Mouse (Mus musculus) lung, adult 2 months (tissue): Measurements from ENCODE around the gene Zfp384. TPM values are rescaled to one million over a fixed set of nuclear protein-coding genes. Genes with fewer than 3 reads are reported as not detected.
A peak's percentile ranks its signal among the peaks of the same experiment; 100 is the strongest.

Experiments
- DNase-seq: peaks from one replicate; pipeline ENCODE4 v3.0.0; 2022
- H3K4me1 ChIP-seq: fragments of 200-500 bp; 2 replicates; pipeline ENCODE4 v1.6.1; 2011; ENCODE audit warnings: low read length; ENCODE audit not compliant: control insufficient read depth, insufficient read depth
- H3K4me3 ChIP-seq: fragments of 200-500 bp; replicated peaks from 2 replicates; pipeline ENCODE3; 2011; ENCODE audit warnings: low read depth, mild to moderate bottlenecking, control low read depth, low read length; ENCODE audit errors: extremely low read depth
- CTCF ChIP-seq: fragments of 200-500 bp; IDR thresholded peaks from 2 replicates; pipeline ENCODE4 v1.5.1; 2011; ENCODE audit warnings: mild to moderate bottlenecking, low read length, control low read depth; ENCODE audit not compliant: insufficient read depth
- POLR2A ChIP-seq: fragments of 200-500 bp; IDR thresholded peaks from 2 replicates; pipeline ENCODE4 v1.6.1; 2011; ENCODE audit warnings: low read depth, mild to moderate bottlenecking, control low read depth, low read length, borderline replicate concordance; ENCODE audit errors: extremely low read depth
- WGBS: fragments of 180-500 bp; shearing (Covaris S2); methylation state at CpG from one replicate; pipeline ENCODE4 v1.1.7; 2018; 5-methylcytosine and 5-hydroxymethylcytosine counted together
- polyA plus RNA-seq: library from polyadenylated mRNA; depleted of rRNA; stranded (reverse); fragments of >200 nt; gene quantifications from 2 replicates; pipeline ENCODE4 v1.2.3, GENCODE M21; 2012; rRNA removed

Zfp384 gene
- 44.8 and 48.4 TPM in 2 replicates for polyA plus RNA-seq

DNA sequence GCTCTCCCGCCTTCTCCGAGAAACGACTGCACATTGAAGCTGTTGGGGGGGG lies at the start of gene Zfp384:
Zfp384 (plus strand) TSS at position 17 of the 52 bp plus-strand sequence.
- H3K4me1 ChIP-seq, result no peaks in the 10 kb centered on the region; the same call in 1 of the 2 replicates
- TF ChIP-seq POLR2A (no peak), CTCF (no peak)
- 0% methylated on average over 2 of the region's 3 CpGs for WGBS
- no peak for DNase-seq
- H3K4me3 ChIP-seq, result peak within 1 kb of the TSS; percentile 88

DNA sequence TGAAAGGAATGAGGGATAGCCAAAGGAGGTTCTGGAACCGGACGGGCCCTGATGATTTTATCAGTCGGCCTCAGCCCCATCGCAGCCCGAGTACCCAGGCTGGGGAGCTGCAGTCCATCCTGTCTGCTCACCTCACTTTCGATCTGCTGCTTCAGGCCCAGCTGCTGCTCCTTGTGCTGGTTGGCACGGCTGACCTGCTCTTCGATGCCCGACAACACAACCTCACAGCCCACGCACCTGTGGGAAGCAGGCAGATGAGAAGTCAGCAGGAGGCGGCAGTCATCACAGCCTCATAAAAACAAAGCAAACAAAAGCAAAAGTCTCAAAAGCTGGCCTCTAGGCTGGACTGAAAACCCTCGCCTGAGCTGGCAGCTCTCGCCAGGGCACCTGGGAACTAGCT lies 49.0 kb upstream of the Zfp384 start:
- TF ChIP-seq POLR2A (no peak), CTCF (no peak)
- WGBS, result 93% methylated on average over 13 of the region's 13 CpGs
- Histone ChIP-seq H3K4me3 (no peak overlapping the region), H3K4me1 (peaks cover 4% of the 10 kb centered on the region)
- no peak for DNase-seq

DNA sequence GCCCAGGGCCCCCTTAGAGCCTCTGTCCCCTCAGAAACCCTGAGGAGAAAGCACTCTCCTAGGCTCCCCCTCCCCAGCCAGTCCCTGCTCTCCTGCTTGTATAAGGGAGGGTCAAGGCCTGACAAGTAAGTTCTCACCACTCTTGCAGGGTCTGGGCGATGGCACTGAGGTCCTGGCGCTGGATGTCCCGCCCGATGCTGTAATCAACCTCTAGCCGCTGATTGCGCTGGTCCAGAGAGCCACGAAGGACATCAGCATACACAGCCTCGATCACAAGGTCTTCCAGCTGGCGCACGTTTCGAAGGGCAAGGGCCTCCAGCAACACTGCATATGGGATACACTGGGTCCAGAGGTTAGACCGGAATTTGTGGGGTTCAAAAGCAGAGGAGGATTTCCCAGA lies 47.9 kb upstream of the Zfp384 start:
- TF ChIP-seq POLR2A (no peak), CTCF (no peak)
- Histone ChIP-seq H3K4me1 (peaks cover 5% of the 10 kb centered on the region), H3K4me3 (no peak overlapping the region)
- WGBS, result 94% methylated on average over 12 of the region's 12 CpGs
- no peak for DNase-seq

DNA sequence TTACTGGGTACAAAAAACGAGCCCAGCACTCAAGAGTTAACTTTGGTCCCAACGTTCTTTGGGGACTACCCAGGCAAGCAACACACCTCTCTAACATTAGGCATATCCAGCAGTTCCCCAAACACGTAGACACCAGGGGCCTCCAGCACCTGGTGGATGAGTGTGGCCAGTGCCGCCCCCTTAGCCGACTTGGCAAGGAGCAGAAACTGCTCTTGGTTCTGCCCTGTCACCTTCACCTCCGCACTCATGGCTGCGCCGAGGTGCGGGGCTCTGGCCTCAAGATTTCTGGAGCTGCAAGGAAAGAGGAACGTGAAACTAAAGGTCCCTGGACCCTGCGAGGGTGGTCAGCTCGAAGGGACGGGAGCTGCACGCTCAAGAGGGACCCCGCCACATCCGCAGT lies 44.3 kb upstream of the Zfp384 start:
- no peak for TF ChIP-seq POLR2A
- no peak for TF ChIP-seq CTCF
- peak overlapping the region; percentile 94 for H3K4me3 ChIP-seq
- H3K4me1 ChIP-seq, result peaks cover 9% of the 10 kb centered on the region
- DNase-seq, result no peak
- WGBS, result 18% methylated on average over 16 of the region's 16 CpGs

DNA sequence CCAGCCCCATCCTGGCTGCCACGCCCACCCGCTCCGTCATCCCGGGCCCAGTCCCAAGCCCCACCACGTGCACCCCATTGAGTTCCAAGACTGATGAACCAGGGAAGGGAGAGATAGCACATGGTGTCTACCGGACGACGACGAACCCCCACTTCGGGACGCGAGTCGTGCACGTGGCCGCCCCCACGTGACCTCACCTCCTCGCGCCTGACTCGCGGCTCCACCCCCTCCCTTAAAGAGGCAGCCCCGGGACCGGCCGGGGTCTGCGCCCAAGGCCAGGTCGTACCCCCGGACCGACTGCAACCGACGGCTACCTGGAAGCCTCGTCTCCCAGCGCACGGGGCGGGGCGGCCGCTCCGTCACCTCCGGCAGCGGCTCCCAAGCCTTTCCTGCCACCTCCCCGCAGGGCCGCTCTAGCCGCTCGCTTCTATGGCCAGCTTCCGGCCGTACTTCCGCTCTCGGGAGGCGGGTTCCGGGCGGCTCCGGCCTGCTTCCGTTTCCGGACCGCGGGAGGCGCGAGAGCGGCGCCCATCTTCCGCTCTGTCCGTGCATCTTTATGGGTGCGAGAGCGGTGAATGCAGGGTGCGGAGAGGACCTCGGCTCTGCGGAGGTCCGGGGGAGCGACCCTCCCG lies 43.7 kb upstream of the Zfp384 start, which contains the start of gene Cops7a:
Cops7a (minus strand) TSS at position 451 of the 632 bp plus-strand sequence.
- TF ChIP-seq POLR2A (peak; percentile 75; the same call in 1 of the 2 replicates), CTCF (no peak)
- Histone ChIP-seq H3K4me1 (peaks cover 9% of the 10 kb centered on the region), H3K4me3 (peak within 1 kb of the TSS; percentile 94)
- WGBS, result under 1% methylated on average over 65 of the region's 68 CpGs
- DNase-seq, result peak; percentile 97

DNA sequence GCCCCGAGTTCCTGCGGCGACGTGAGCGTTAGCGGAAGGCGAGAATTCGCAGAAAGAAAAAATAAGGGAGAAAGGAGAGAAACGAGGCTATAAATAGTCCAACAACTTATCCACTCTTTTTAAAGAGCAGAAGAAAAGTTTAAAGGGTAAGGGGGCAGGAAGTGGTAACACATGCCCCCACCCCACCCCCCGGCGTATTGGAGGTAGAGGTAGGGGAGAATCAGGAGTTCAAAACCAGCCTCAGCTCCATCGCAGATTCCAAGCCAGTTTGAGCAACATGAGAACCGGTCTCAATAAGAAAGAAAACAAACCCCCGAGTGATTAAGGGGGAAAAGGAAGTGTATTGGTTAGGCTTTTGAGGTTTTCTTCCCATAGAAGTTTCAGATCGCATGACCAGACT lies 43.2 kb upstream of the Zfp384 start:
- peak overlapping the region; percentile 94 for H3K4me3 ChIP-seq
- H3K4me1 ChIP-seq, result peaks cover 9% of the 10 kb centered on the region
- 6% methylated on average over 15 of the region's 15 CpGs for WGBS
- TF ChIP-seq POLR2A (no peak), CTCF (no peak)
- DNase-seq, result no peak

DNA sequence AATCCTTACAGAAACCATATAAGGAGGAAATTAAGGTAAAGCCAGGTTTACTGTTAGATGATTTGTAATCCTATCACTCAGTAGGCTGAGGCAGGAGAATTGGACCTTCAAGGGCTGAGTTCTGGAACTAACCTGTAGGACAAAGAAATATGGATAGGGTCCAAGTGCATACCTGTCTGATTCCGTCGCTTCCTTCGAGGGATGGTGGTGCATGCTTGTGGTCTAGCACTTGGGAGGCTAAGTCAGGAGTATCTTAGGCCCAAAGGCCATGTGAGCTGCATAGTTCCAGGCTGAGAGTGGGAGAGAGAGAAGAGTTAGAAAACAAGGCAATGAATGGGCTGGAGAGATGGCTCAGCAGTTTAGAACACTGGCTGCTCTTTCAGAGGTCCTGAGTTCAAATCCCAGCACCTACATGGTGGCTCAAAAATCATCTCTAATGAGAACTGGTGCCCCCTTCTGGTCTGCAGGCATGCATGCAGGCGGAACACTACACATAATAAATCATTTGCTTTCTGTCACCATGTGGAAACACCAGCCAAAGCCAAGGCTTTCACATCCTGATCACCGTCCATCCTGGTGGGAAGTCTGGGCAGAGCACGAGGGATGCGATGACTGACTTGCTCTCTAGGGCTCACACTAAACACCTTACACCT lies 42.4 kb upstream of the Zfp384 start:
- H3K4me3 ChIP-seq, result no peak overlapping the region
- WGBS, result 80% methylated on average over 7 of the region's 7 CpGs
- TF ChIP-seq CTCF, result peak; percentile 35
- no peak for TF ChIP-seq POLR2A
- H3K4me1 ChIP-seq, result peaks cover 9% of the 10 kb centered on the region
- no peak for DNase-seq

DNA sequence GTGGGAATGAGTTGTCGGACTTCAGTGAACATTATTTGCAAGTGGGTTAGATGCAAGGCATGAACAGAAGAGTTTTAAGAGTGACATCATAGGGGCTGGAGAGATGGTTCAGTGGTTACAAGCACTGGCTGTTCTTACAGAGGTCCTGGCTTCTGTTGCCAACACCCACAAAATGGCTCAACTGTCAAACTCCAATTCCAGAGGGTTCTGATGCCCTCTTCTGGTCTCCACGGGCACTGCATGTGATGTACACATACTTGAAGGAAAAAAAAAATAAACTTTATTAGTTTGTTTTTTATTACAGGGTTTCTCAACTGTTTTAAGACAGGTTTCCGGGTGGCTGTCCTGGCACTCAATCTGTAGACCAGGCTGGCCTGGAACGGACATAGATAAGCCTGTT lies 41.2 kb upstream of the Zfp384 start:
- TF ChIP-seq POLR2A (no peak), CTCF (peak; percentile 27; the same call in 1 of the 2 replicates)
- DNase-seq, result peak; percentile 39
- H3K4me3 ChIP-seq, result no peak overlapping the region
- peaks cover 9% of the 10 kb centered on the region for H3K4me1 ChIP-seq
- 65% methylated on average over 4 of the region's 4 CpGs for WGBS

DNA sequence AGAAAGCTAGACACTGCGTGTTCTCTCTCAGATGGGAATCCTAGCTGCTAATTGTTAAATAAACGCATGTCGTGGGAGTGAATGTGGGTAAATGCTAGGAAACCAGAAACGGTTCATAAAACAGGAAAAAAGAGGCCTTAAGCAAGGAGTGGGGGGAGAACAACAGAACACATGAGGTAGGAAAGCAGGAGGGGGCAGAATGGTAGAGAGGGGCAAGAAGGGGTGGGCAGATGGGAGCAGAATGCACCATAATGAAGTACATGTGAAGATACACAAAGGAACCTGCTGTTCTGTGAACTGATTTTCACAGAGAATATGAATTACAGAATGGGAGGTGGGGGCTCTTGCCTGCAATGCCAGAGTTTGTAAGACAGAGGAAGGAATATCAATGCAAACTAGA lies 16.7 kb upstream of the Zfp384 start:
- WGBS, result 69% methylated on average over 4 of the region's 4 CpGs
- H3K4me1 ChIP-seq, result peaks cover 7% of the 10 kb centered on the region
- TF ChIP-seq CTCF (no peak), POLR2A (no peak)
- DNase-seq, result no peak
- H3K4me3 ChIP-seq, result no peak overlapping the region

DNA sequence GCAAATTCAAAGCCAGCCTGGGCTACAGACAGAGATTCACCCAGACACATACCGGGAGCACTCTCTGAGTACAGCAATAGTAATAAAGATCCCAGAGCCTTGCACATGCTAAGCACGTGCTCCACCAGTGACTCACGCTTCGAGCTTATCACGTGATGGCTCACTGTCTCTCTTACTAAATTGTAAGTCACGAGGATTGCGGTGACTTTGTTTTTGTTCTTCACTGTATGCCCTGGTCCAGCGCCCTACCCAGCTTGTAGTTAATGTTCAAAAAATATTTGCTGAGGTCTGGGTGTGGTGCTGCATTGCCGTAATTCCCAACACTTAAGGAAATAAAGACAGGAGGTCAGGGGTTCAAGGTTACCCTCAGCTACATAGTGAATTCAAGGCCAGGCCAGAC lies 15.6 kb upstream of the Zfp384 start:
- WGBS, result 72% methylated on average over 9 of the region's 9 CpGs
- no peak for DNase-seq
- no peak overlapping the region for H3K4me3 ChIP-seq
- H3K4me1 ChIP-seq, result peaks cover 7% of the 10 kb centered on the region
- TF ChIP-seq CTCF (no peak), POLR2A (no peak)

DNA sequence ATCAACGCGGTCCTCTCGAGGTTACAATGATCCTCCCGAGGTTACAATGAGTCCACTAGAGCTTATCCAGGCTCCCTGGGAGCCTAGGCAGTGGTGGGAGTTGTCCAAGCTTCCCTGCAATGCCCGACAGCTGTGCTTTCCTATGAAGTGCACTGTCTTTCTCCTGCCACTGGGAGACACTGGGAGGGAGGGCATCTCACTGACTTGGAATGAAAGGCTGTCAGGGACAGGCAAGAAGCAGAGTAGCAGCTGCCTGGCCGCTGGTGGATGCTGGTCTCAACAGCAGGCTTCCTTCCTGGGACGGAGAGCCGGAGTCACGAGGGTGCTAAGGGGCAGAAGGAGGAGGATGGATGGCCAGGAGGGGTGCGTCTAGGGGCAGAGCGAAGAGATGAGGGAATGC lies 15.1 kb upstream of the Zfp384 start:
- no peak for DNase-seq
- WGBS, result 18% methylated on average over 11 of the region's 11 CpGs
- Histone ChIP-seq H3K4me1 (peaks cover 7% of the 10 kb centered on the region), H3K4me3 (no peak overlapping the region)
- TF ChIP-seq POLR2A (no peak), CTCF (no peak)

DNA sequence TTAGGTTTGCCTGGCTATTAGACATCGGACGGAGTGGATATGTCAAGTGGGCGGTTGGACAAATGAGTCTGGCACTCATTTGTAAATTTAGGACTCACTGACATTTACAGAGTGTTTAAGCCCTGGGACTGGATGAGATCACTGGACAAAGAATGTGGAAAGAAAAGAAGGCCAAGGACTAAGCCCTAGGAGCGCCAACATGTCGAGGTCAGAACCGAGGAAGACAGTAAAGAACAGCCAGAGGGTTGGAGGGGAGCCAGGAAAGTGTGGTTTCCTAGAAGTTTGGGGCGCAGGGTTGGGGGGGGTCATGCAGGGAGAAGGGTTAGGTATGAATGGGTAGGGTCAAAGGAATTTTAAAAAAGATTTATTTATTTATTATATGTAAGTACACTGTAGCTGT lies 13.7 kb upstream of the Zfp384 start:
- Histone ChIP-seq H3K4me3 (no peak overlapping the region), H3K4me1 (peaks cover 7% of the 10 kb centered on the region)
- TF ChIP-seq POLR2A, result no peak
- no peak for TF ChIP-seq CTCF
- WGBS, result 49% methylated on average over 7 of the region's 7 CpGs
- DNase-seq, result no peak
